Mouse (Mus musculus) layer of hippocampus, postnatal 10 days (tissue): ENCODE measurements at regions not wholly inside any gene's neighbourhood (a gene's known extent, or its start where the extent isn't known, plus 50 kb on each side); places are given as distances from the start of the nearest gene placed in this dataset.

Experiments used
- DNase-seq, 2 experiments: peaks; one replicate each; pipeline ENCODE4 v3.0.0; 2021; ENCODE audit warnings: low spot score in 2 of 2

- no peak for DNase-seq
These were observed 1243.1 kb upstream of the Got2 start for GRCm38 (mm10) chr8:97131285-97132017.

- DNase-seq = no peak
These were observed 1242.5 kb upstream of the Got2 start for GRCm38 (mm10) chr8:97130827-97131226.

- peak in 1 of 2 experiments; percentile 10 for DNase-seq
These were observed 1220.5 kb upstream of the Got2 start for GRCm38 (mm10) chr8:97108719-97109391.
